8 mouse cellular contexts compared by ENCODE assay signal in the genomic region with DNA sequence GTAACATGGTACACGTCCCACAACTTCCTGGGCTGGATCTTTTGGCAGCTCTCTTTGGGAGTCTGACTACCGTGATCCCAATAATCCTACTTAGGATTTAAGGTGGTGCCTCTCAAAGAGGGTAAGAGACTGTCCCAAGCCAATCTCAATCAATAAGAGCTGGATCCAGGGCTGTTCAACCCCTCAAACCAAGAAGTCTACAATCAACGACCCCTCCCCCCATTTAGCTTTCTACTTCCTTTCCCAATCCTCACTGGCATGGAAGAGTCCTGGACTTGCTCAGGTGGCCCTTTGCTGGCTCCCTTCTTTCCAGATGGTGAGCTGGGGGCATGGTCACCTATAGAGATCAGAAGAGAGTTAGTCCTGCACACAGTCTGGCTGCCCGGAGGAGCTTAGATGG. TPM values are rescaled to one million over a fixed set of nuclear protein-coding genes. Genes with fewer than 3 reads are reported as not detected.
DNase-seq lines count a peak whose midpoint lies in the region; ATAC-seq and TF ChIP-seq lines count a peak whose summit lies in the region.

No protein-coding gene starts in this region.

- 84% methylated on average over 4 of the region's 4 CpGs for WGBS in forebrain, embryonic 11.5 days
- WGBS in forebrain, postnatal 0 days = 90% methylated on average over 4 of the region's 4 CpGs
- WGBS in lung, embryonic 14.5 days = 81% methylated on average over 4 of the region's 4 CpGs
- 86% methylated on average over 4 of the region's 4 CpGs for WGBS in hindbrain, postnatal 0 days
- WGBS in midbrain, embryonic 15.5 days = 87% methylated on average over 4 of the region's 4 CpGs

- H3K4me2 ChIP-seq in forebrain, embryonic 11.5 days (ENCODE audit: low read depth, low read length, severe bottlenecking) = no peak overlapping the region
- no peak overlapping the region; the same call in 1 of the 2 replicates for H3K4me2 ChIP-seq in forebrain, postnatal 0 days (ENCODE audit: low read depth)
- H3K4me2 ChIP-seq in lung, embryonic 14.5 days = peak overlapping the region; percentile 87
- peak overlapping the region; percentile 70; the same call in 1 of the 2 replicates for H3K4me2 ChIP-seq in hindbrain, postnatal 0 days (ENCODE audit: low read depth, low read length)
- peak overlapping the region; percentile 83 for H3K4me2 ChIP-seq in midbrain, embryonic 15.5 days

- no peaks in the 10 kb centered on the region; the same call in 1 of the 2 replicates for H3K4me1 ChIP-seq in forebrain, embryonic 11.5 days (replicated peaks; ENCODE audit: control insufficient read depth, insufficient read depth, low read length)
- H3K4me1 ChIP-seq in forebrain, postnatal 0 days (ENCODE audit: insufficient read depth) = 0 out of 2 replicates have a peak, but pooled peaks cover 3% of the 10 kb centered on the region
- peaks cover 8% of the 10 kb centered on the region; the same call in 1 of the 2 replicates for H3K4me1 ChIP-seq in lung, embryonic 14.5 days (ENCODE audit: insufficient read depth)
- peaks cover 4% of the 10 kb centered on the region for H3K4me1 ChIP-seq in hindbrain, postnatal 0 days (ENCODE audit: insufficient read depth, low read length)
- H3K4me1 ChIP-seq in midbrain, embryonic 15.5 days = peaks cover 37% of the 10 kb centered on the region

- H3K27me3 ChIP-seq in forebrain, embryonic 11.5 days (ENCODE audit: control insufficient read depth, insufficient read depth, low read length) = no peaks in the 10 kb centered on the region
- H3K27me3 ChIP-seq in forebrain, postnatal 0 days (ENCODE audit: insufficient read depth, low read length) = no peaks in the 10 kb centered on the region
- no peaks in the 10 kb centered on the region for H3K27me3 ChIP-seq in lung, embryonic 14.5 days (ENCODE audit: insufficient read depth, low read length)
- no peaks in the 10 kb centered on the region for H3K27me3 ChIP-seq in hindbrain, postnatal 0 days (ENCODE audit: insufficient read depth, low read length)
- no peaks in the 10 kb centered on the region for H3K27me3 ChIP-seq in midbrain, embryonic 15.5 days (replicated peaks)

- no peaks in the 10 kb centered on the region; the same call in 1 of the 2 replicates for H3K36me3 ChIP-seq in forebrain, embryonic 11.5 days (ENCODE audit: control insufficient read depth, insufficient read depth, low read length)
- peaks cover 45% of the 10 kb centered on the region for H3K36me3 ChIP-seq in forebrain, postnatal 0 days (ENCODE audit: insufficient read depth)
- H3K36me3 ChIP-seq in lung, embryonic 14.5 days (ENCODE audit: insufficient read depth) = peaks cover 44% of the 10 kb centered on the region
- H3K36me3 ChIP-seq in hindbrain, postnatal 0 days (ENCODE audit: insufficient read depth, low read length) = peaks cover 31% of the 10 kb centered on the region
- H3K36me3 ChIP-seq in midbrain, embryonic 15.5 days (replicated peaks) = peaks cover 13% of the 10 kb centered on the region; the same call in 1 of the 2 replicates

- no peak for ATAC-seq in forebrain, embryonic 11.5 days (replicated peaks; ENCODE audit: low FRiP score)
- ATAC-seq in forebrain, postnatal 0 days = no peak
- ATAC-seq in lung, embryonic 14.5 days (ENCODE audit: insufficient read depth) = no peak
- no peak for ATAC-seq in hindbrain, postnatal 0 days
- ATAC-seq in midbrain, embryonic 15.5 days (replicated peaks) = no peak

- peak overlapping the region; percentile 66; the same call in 1 of the 2 replicates for H3K9ac ChIP-seq in forebrain, embryonic 11.5 days (ENCODE audit: low read length)
- H3K9ac ChIP-seq in forebrain, postnatal 0 days = no peak overlapping the region
- peak overlapping the region; percentile 64; the same call in 1 of the 2 replicates for H3K9ac ChIP-seq in lung, embryonic 14.5 days
- H3K9ac ChIP-seq in hindbrain, postnatal 0 days (replicated peaks; ENCODE audit: low read length) = peak overlapping the region; percentile 53; the same call in 1 of the 2 replicates
- H3K9ac ChIP-seq in midbrain, embryonic 15.5 days = no peak overlapping the region

- no peak for DNase-seq in forebrain, embryonic 11.5 days (ENCODE audit: low spot score)
- no peak for DNase-seq in forebrain, postnatal 0 days
- no peak for DNase-seq in lung, embryonic 14.5 days
- no peak for DNase-seq in lung, postnatal 25 days (ENCODE audit: low spot score)
- no peak for DNase-seq in hindbrain, postnatal 0 days (ENCODE audit: low spot score)
- no peak for DNase-seq in spleen, postnatal 36 days (ENCODE audit: low spot score in 2 of 2)
- no peak for DNase-seq in layer of hippocampus, adult 9-10 months (ENCODE audit: low spot score)

- no peaks in the 10 kb centered on the region for H3K9me3 ChIP-seq in forebrain, embryonic 11.5 days (ENCODE audit: control insufficient read depth, low read length)
- H3K9me3 ChIP-seq in forebrain, postnatal 0 days (ENCODE audit: low read length) = no peaks in the 10 kb centered on the region
- H3K9me3 ChIP-seq in lung, embryonic 14.5 days (ENCODE audit: low read depth, low read length) = no peaks in the 10 kb centered on the region
- H3K9me3 ChIP-seq in hindbrain, postnatal 0 days (ENCODE audit: low read length) = no peaks in the 10 kb centered on the region
- H3K9me3 ChIP-seq in midbrain, embryonic 15.5 days = no peaks in the 10 kb centered on the region

- no peak overlapping the region for H3K27ac ChIP-seq in forebrain, embryonic 11.5 days (ENCODE audit: low read depth, low read length)
- no peak overlapping the region for H3K27ac ChIP-seq in forebrain, postnatal 0 days (ENCODE audit: low read depth, low read length)
- H3K27ac ChIP-seq in lung, embryonic 14.5 days (ENCODE audit: low read depth) = no peak overlapping the region; the same call in 1 of the 2 replicates
- peak overlapping the region; percentile 99; the same call in 1 of the 2 replicates for H3K27ac ChIP-seq in hindbrain, postnatal 0 days
- H3K27ac ChIP-seq in midbrain, embryonic 15.5 days = peak overlapping the region; percentile 96; the same call in 1 of the 2 replicates

- no peak overlapping the region for H3K4me3 ChIP-seq in forebrain, embryonic 11.5 days (ENCODE audit: low read depth, low read length)
- H3K4me3 ChIP-seq in forebrain, postnatal 0 days (ENCODE audit: low read depth, low read length) = no peak overlapping the region
- H3K4me3 ChIP-seq in lung, embryonic 14.5 days (ENCODE audit: low read depth, low read length) = peak overlapping the region; percentile 57
- H3K4me3 ChIP-seq in hindbrain, postnatal 0 days (ENCODE audit: low read length) = no peak overlapping the region
- 0 out of 2 replicates have a peak overlapping the region, but pooled peaks have one; percentile 62 for H3K4me3 ChIP-seq in midbrain, embryonic 15.5 days

- TF ChIP-seq CTCF in forebrain, postnatal 0 days (IDR thresholded peaks at IDR 0.05; ENCODE audit: low read depth) = no peak
- TF ChIP-seq CTCF in lung, embryonic 14.5 days (IDR thresholded peaks at IDR 0.05; ENCODE audit: low read depth) = no peak
- TF ChIP-seq CTCF in hindbrain, postnatal 0 days (IDR thresholded peaks at IDR 0.05; ENCODE audit: low read depth) = no peak

RNA-seq across cellular contexts. Expression of gene Mus81, which starts 1.4 kb away (rescaled TPM):
- 39.2 and 42.7 TPM in 2 replicates for polyA plus RNA-seq in forebrain, embryonic 11.5 days (2014; fragmentation: Nextera tagmentation; extraction: Ambion mirVana)
- 51.5 and 54.8 TPM in 2 replicates for total RNA-seq in forebrain, postnatal 0 days (2014; rRNA removed)
- polyA plus RNA-seq in forebrain, postnatal 0 days (2015; fragmentation: Nextera tagmentation; extraction: Ambion mirVana) = 29.4 and 32.6 TPM in 2 replicates
- polyA plus RNA-seq in lung, embryonic 14.5 days (2014; fragmentation: Nextera tagmentation; extraction: Ambion mirVana) = 39.8 and 42.6 TPM in 2 replicates
- total RNA-seq in hindbrain, postnatal 0 days (2014; rRNA removed) = 56.8 and 58.8 TPM in 2 replicates
- 27.4 and 27.7 TPM in 2 replicates for polyA plus RNA-seq in hindbrain, postnatal 0 days (2015; fragmentation: Nextera tagmentation; extraction: Ambion mirVana)
- polyA plus RNA-seq in midbrain, embryonic 15.5 days (2015; fragmentation: Nextera tagmentation; extraction: Ambion mirVana) = 54.3 and 60.2 TPM in 2 replicates

RNA-seq across cellular contexts. Expression of gene Cfl1, which starts 3.5 kb away (rescaled TPM):
- polyA plus RNA-seq in forebrain, embryonic 11.5 days (2014; fragmentation: Nextera tagmentation; extraction: Ambion mirVana) = 3,238 and 3,452 TPM in 2 replicates
- total RNA-seq in forebrain, postnatal 0 days (2014; rRNA removed) = 1,402 and 1,611 TPM in 2 replicates
- 4,218 and 4,770 TPM in 2 replicates for polyA plus RNA-seq in forebrain, postnatal 0 days (2015; fragmentation: Nextera tagmentation; extraction: Ambion mirVana)
- polyA plus RNA-seq in lung, embryonic 14.5 days (2014; fragmentation: Nextera tagmentation; extraction: Ambion mirVana) = 3,236 and 3,318 TPM in 2 replicates
- total RNA-seq in hindbrain, postnatal 0 days (2014; rRNA removed) = 1,468 and 1,477 TPM in 2 replicates
- polyA plus RNA-seq in hindbrain, postnatal 0 days (2015; fragmentation: Nextera tagmentation; extraction: Ambion mirVana) = 3,076 and 3,214 TPM in 2 replicates
- 3,624 and 3,631 TPM in 2 replicates for polyA plus RNA-seq in midbrain, embryonic 15.5 days (2015; fragmentation: Nextera tagmentation; extraction: Ambion mirVana)

RNA-seq across cellular contexts. Expression of gene Efemp2, which starts 13.0 kb away (rescaled TPM):
- 49.1 and 50.4 TPM in 2 replicates for polyA plus RNA-seq in forebrain, embryonic 11.5 days (2014; fragmentation: Nextera tagmentation; extraction: Ambion mirVana)
- 25.9 and 26.4 TPM in 2 replicates for total RNA-seq in forebrain, postnatal 0 days (2014; rRNA removed)
- 27.2 and 35.0 TPM in 2 replicates for polyA plus RNA-seq in forebrain, postnatal 0 days (2015; fragmentation: Nextera tagmentation; extraction: Ambion mirVana)
- 178 and 192 TPM in 2 replicates for polyA plus RNA-seq in lung, embryonic 14.5 days (2014; fragmentation: Nextera tagmentation; extraction: Ambion mirVana)
- 46.3 and 49.3 TPM in 2 replicates for total RNA-seq in hindbrain, postnatal 0 days (2014; rRNA removed)
- 36.5 and 41.7 TPM in 2 replicates for polyA plus RNA-seq in hindbrain, postnatal 0 days (2015; fragmentation: Nextera tagmentation; extraction: Ambion mirVana)
- polyA plus RNA-seq in midbrain, embryonic 15.5 days (2015; fragmentation: Nextera tagmentation; extraction: Ambion mirVana) = 41.3 and 45.9 TPM in 2 replicates

RNA-seq across cellular contexts. Expression of gene 1700020D05Rik, which starts 16.8 kb away (rescaled TPM):
- polyA plus RNA-seq in forebrain, embryonic 11.5 days (2014; fragmentation: Nextera tagmentation; extraction: Ambion mirVana) = not detected in 2 replicates
- 5.0 and 5.2 TPM in 2 replicates for total RNA-seq in forebrain, postnatal 0 days (2014; rRNA removed)
- polyA plus RNA-seq in forebrain, postnatal 0 days (2015; fragmentation: Nextera tagmentation; extraction: Ambion mirVana) = not detected in 2 replicates
- polyA plus RNA-seq in lung, embryonic 14.5 days (2014; fragmentation: Nextera tagmentation; extraction: Ambion mirVana) = 0.18 TPM in 1 of 2 replicates, not detected in the other
- total RNA-seq in hindbrain, postnatal 0 days (2014; rRNA removed) = 3.8 and 4.8 TPM in 2 replicates
- polyA plus RNA-seq in hindbrain, postnatal 0 days (2015; fragmentation: Nextera tagmentation; extraction: Ambion mirVana) = not detected in 2 replicates
- 0.17 TPM in 1 of 2 replicates, not detected in the other for polyA plus RNA-seq in midbrain, embryonic 15.5 days (2015; fragmentation: Nextera tagmentation; extraction: Ambion mirVana)

RNA-seq across cellular contexts. Expression of gene Ctsw, which starts 18.5 kb away (rescaled TPM):
- polyA plus RNA-seq in forebrain, embryonic 11.5 days (2014; fragmentation: Nextera tagmentation; extraction: Ambion mirVana) = 3.4 and 4.0 TPM in 2 replicates
- 1.0 and 1.7 TPM in 2 replicates for total RNA-seq in forebrain, postnatal 0 days (2014; rRNA removed)
- polyA plus RNA-seq in forebrain, postnatal 0 days (2015; fragmentation: Nextera tagmentation; extraction: Ambion mirVana) = 2.3 and 2.5 TPM in 2 replicates
- 1.0 and 1.8 TPM in 2 replicates for polyA plus RNA-seq in lung, embryonic 14.5 days (2014; fragmentation: Nextera tagmentation; extraction: Ambion mirVana)
- total RNA-seq in hindbrain, postnatal 0 days (2014; rRNA removed) = 1.2 and 4.5 TPM in 2 replicates
- polyA plus RNA-seq in hindbrain, postnatal 0 days (2015; fragmentation: Nextera tagmentation; extraction: Ambion mirVana) = 1.6 and 2.0 TPM in 2 replicates
- polyA plus RNA-seq in midbrain, embryonic 15.5 days (2015; fragmentation: Nextera tagmentation; extraction: Ambion mirVana) = 5.4 and 6.5 TPM in 2 replicates

Comparison
In these comparisons a context has a peak if more than half of its experiments do, and no peak if none do; other contexts are left out.
1. H3K9ac ChIP-seq: peak in forebrain, embryonic 11.5 days (single experiment), lung, embryonic 14.5 days (single experiment) and hindbrain, postnatal 0 days (single experiment); none in forebrain, postnatal 0 days (single experiment) and midbrain, embryonic 15.5 days (single experiment).
2. H3K27ac ChIP-seq: peak in hindbrain, postnatal 0 days (single experiment) and midbrain, embryonic 15.5 days (single experiment); none in forebrain, embryonic 11.5 days (single experiment), forebrain, postnatal 0 days (single experiment) and lung, embryonic 14.5 days (single experiment).
3. H3K4me2 ChIP-seq: peak in lung, embryonic 14.5 days (single experiment), hindbrain, postnatal 0 days (single experiment) and midbrain, embryonic 15.5 days (single experiment); none in forebrain, embryonic 11.5 days (single experiment) and forebrain, postnatal 0 days (single experiment).
4. H3K4me3 ChIP-seq: peak in lung, embryonic 14.5 days (single experiment) and midbrain, embryonic 15.5 days (single experiment); none in forebrain, embryonic 11.5 days (single experiment), forebrain, postnatal 0 days (single experiment) and hindbrain, postnatal 0 days (single experiment).